8 mouse cellular contexts compared by ENCODE assay signal in genomic region chr7:112354503-112354951, GRCm38 (mm10).
DNase-seq lines count a peak whose midpoint lies in the region; TF ChIP-seq lines count a peak whose summit lies in the region.

No protein-coding gene starts in this region.

- TF ChIP-seq CTCF in embryonic fibroblast, embryonic 13.5 days (IDR thresholded peaks at IDR 0.05; ENCODE audit: borderline replicate concordance, insufficient read depth, low read length) = no peak

- H3K4me1 ChIP-seq in embryonic fibroblast, embryonic 13.5 days (ENCODE audit: control insufficient read depth, insufficient read depth, low read length) = peaks cover 27% of the 10 kb centered on the region

- no peak overlapping the region for H3K4me3 ChIP-seq in embryonic fibroblast, embryonic 13.5 days (ENCODE audit: insufficient read depth, low read length)

- peak; percentile 48 for DNase-seq in cerebellum, adult 11-12 months
- DNase-seq in cerebellum, adult 9-10 months = no peak
- peak; percentile 45 for DNase-seq in Muller cell, postnatal 12 days (ENCODE audit: inconsistent ontology term)
- peak; percentile 81 to 86 for DNase-seq in kidney, adult 8-10 months
- DNase-seq in lung, postnatal 10 days = peak; percentile 71
- DNase-seq in urinary bladder, postnatal 14 days (ENCODE audit: low spot score) = no peak
- no peak for DNase-seq in urinary bladder, postnatal 36 days (ENCODE audit: low spot score in 2 of 2)

- no peak for TF ChIP-seq POLR2A in embryonic fibroblast, embryonic 13.5 days (IDR thresholded peaks at IDR 0.05; ENCODE audit: low read depth, low read length)

- peak overlapping the region; percentile 71 for H3K27ac ChIP-seq in embryonic fibroblast, embryonic 13.5 days (ENCODE audit: insufficient read depth, low read length)

Comparison
In these comparisons a context has a peak if more than half of its experiments do, and no peak if none do; other contexts are left out.
1. DNase-seq: peak in cerebellum, adult 11-12 months (single experiment), Muller cell, postnatal 12 days (single experiment), kidney, adult 8-10 months (2 of 2) and lung, postnatal 10 days (single experiment); none in cerebellum, adult 9-10 months (single experiment), urinary bladder, postnatal 14 days (single experiment) and urinary bladder, postnatal 36 days (0 of 2).